Mouse (Mus musculus): ENCODE data around the gene Rab31. TPM values are rescaled to one million over a fixed set of nuclear protein-coding genes. Genes with fewer than 3 reads are reported as not detected.
A peak's percentile ranks its signal among the peaks of the same experiment; 100 is the strongest.

The Rab31 gene
- polyA plus RNA-seq, 1 experiment from 2014 or later: 88.8 TPM

GRCm38 (mm10) chr17:65749803-65750202, 22.7 kb downstream of the Rab31 start:
- H3K36me3 ChIP-seq (ENCODE audit: control insufficient read depth, insufficient read depth, low read length): no peaks in the 10 kb centered on the region

GRCm38 (mm10) chr17:65748997-65749396, 23.6 kb downstream of the Rab31 start:
- Histone ChIP-seq H3K4me3 (ENCODE audit: low read depth, low read length) (no peak overlapping the region), H3K9ac (ENCODE audit: low read length) (no peak overlapping the region), H3K27ac (ENCODE audit: low read depth, low read length) (no peak overlapping the region), H3K9me3 (replicated peaks; ENCODE audit: control insufficient read depth, low read length) (peaks cover 4% of the 10 kb centered on the region; the same call in 1 of the 2 replicates), H3K4me1 (ENCODE audit: control insufficient read depth, insufficient read depth, low read length) (no peaks in the 10 kb centered on the region), H3K27me3 (replicated peaks; ENCODE audit: control insufficient read depth, insufficient read depth, low read length) (no peaks in the 10 kb centered on the region), H3K4me2 (ENCODE audit: low read length) (no peak overlapping the region), H3K36me3 (ENCODE audit: control insufficient read depth, insufficient read depth, low read length) (no peaks in the 10 kb centered on the region)
- DNase-seq (ENCODE audit: low spot score) (no peak), ATAC-seq (no peak)
- WGBS: 89% methylated on average over 6 of the region's 6 CpGs

More at GRCm38 (mm10) chr17:65749803-65750202, 22.7 kb downstream of the Rab31 start:
- DNase-seq (ENCODE audit: low spot score) (no peak), ATAC-seq (no peak)
- WGBS: 96% methylated on average over 7 of the region's 7 CpGs
- H3K27me3 ChIP-seq (replicated peaks; ENCODE audit: control insufficient read depth, insufficient read depth, low read length): no peaks in the 10 kb centered on the region
- H3K9ac ChIP-seq (ENCODE audit: low read length): no peak overlapping the region
- H3K4me3 ChIP-seq (ENCODE audit: low read depth, low read length): no peak overlapping the region
- no peaks in the 10 kb centered on the region for H3K4me1 ChIP-seq (ENCODE audit: control insufficient read depth, insufficient read depth, low read length)
- peaks cover 4% of the 10 kb centered on the region; the same call in 1 of the 2 replicates for H3K9me3 ChIP-seq (replicated peaks; ENCODE audit: control insufficient read depth, low read length)
- H3K4me2 ChIP-seq (ENCODE audit: low read length): no peak overlapping the region
- no peak overlapping the region for H3K27ac ChIP-seq (ENCODE audit: low read depth, low read length)

- ATAC-seq: no peak
- H3K4me2 ChIP-seq (ENCODE audit: low read length): no peak overlapping the region
- H3K27ac ChIP-seq (ENCODE audit: low read depth, low read length): no peak overlapping the region
- DNase-seq (ENCODE audit: low spot score): no peak
- H3K4me3 ChIP-seq (ENCODE audit: low read depth, low read length): no peak overlapping the region
- peaks cover 16% of the 10 kb centered on the region for H3K4me1 ChIP-seq (ENCODE audit: control insufficient read depth, insufficient read depth, low read length)
- H3K27me3 ChIP-seq (replicated peaks; ENCODE audit: control insufficient read depth, insufficient read depth, low read length): no peaks in the 10 kb centered on the region
- H3K36me3 ChIP-seq (ENCODE audit: control insufficient read depth, insufficient read depth, low read length): no peaks in the 10 kb centered on the region
- WGBS: 63% methylated on average over 6 of the region's 6 CpGs
- H3K9me3 ChIP-seq (replicated peaks; ENCODE audit: control insufficient read depth, low read length): 0 out of 2 replicates have a peak, but pooled peaks cover 4% of the 10 kb centered on the region
- H3K9ac ChIP-seq (ENCODE audit: low read length): no peak overlapping the region
Measured at GRCm38 (mm10) chr17:65746314-65746713, 26.2 kb downstream of the Rab31 start.

GRCm38 (mm10) chr17:65743664-65744330, 28.8 kb downstream of the Rab31 start:
- Histone ChIP-seq H3K36me3 (ENCODE audit: control insufficient read depth, insufficient read depth, low read length) (no peaks in the 10 kb centered on the region), H3K9me3 (replicated peaks; ENCODE audit: control insufficient read depth, low read length) (no peaks in the 10 kb centered on the region), H3K9ac (ENCODE audit: low read length) (no peak overlapping the region), H3K27me3 (replicated peaks; ENCODE audit: control insufficient read depth, insufficient read depth, low read length) (no peaks in the 10 kb centered on the region), H3K4me1 (ENCODE audit: control insufficient read depth, insufficient read depth, low read length) (peaks cover 16% of the 10 kb centered on the region), H3K27ac (ENCODE audit: low read depth, low read length) (no peak overlapping the region), H3K4me2 (ENCODE audit: low read length) (no peak overlapping the region), H3K4me3 (ENCODE audit: low read depth, low read length) (no peak overlapping the region)
- WGBS: 73% methylated on average over 11 of the region's 11 CpGs
- no peak for DNase-seq (ENCODE audit: low spot score)
- no peak for ATAC-seq

GRCm38 (mm10) chr17:65742969-65743368, 29.6 kb downstream of the Rab31 start:
- H3K4me1 ChIP-seq (ENCODE audit: control insufficient read depth, insufficient read depth, low read length): peaks cover 16% of the 10 kb centered on the region
- DNase-seq (ENCODE audit: low spot score) (no peak), ATAC-seq (peak; percentile 3; the same call in 1 of the 2 replicates)
- H3K9me3 ChIP-seq (replicated peaks; ENCODE audit: control insufficient read depth, low read length): no peaks in the 10 kb centered on the region
- H3K27me3 ChIP-seq (replicated peaks; ENCODE audit: control insufficient read depth, insufficient read depth, low read length): no peaks in the 10 kb centered on the region
- H3K9ac ChIP-seq (ENCODE audit: low read length): no peak overlapping the region
- H3K36me3 ChIP-seq (ENCODE audit: control insufficient read depth, insufficient read depth, low read length): no peaks in the 10 kb centered on the region
- H3K4me2 ChIP-seq (ENCODE audit: low read length): no peak overlapping the region
- H3K4me3 ChIP-seq (ENCODE audit: low read depth, low read length): no peak overlapping the region
- H3K27ac ChIP-seq (ENCODE audit: low read depth, low read length): no peak overlapping the region; the same call in 1 of the 2 replicates
- 27% methylated on average over 4 of the region's 4 CpGs for WGBS

- Histone ChIP-seq H3K27ac (ENCODE audit: low read depth, low read length) (peak overlapping the region; percentile 59), H3K9ac (ENCODE audit: low read length) (no peak overlapping the region), H3K36me3 (ENCODE audit: control insufficient read depth, insufficient read depth, low read length) (no peaks in the 10 kb centered on the region), H3K4me1 (ENCODE audit: control insufficient read depth, insufficient read depth, low read length) (peaks cover 16% of the 10 kb centered on the region), H3K27me3 (replicated peaks; ENCODE audit: control insufficient read depth, insufficient read depth, low read length) (no peaks in the 10 kb centered on the region), H3K4me3 (ENCODE audit: low read depth, low read length) (no peak overlapping the region), H3K4me2 (ENCODE audit: low read length) (no peak overlapping the region), H3K9me3 (replicated peaks; ENCODE audit: control insufficient read depth, low read length) (no peaks in the 10 kb centered on the region)
- 14% methylated on average over 10 of the region's 10 CpGs for WGBS
- DNase-seq (ENCODE audit: low spot score): peak; percentile 86
- ATAC-seq: peak; percentile 88
Measured at GRCm38 (mm10) chr17:65742245-65742905, 30.2 kb downstream of the Rab31 start.

GRCm38 (mm10) chr17:65741565-65741964, 31.0 kb downstream of the Rab31 start:
- WGBS: 85% methylated on average over 4 of the region's 4 CpGs
- DNase-seq (ENCODE audit: low spot score) (peak; percentile 54), ATAC-seq (no peak)
- Histone ChIP-seq H3K4me2 (ENCODE audit: low read length) (no peak overlapping the region), H3K27me3 (replicated peaks; ENCODE audit: control insufficient read depth, insufficient read depth, low read length) (no peaks in the 10 kb centered on the region), H3K27ac (ENCODE audit: low read depth, low read length) (peak overlapping the region; percentile 59; the same call in 1 of the 2 replicates), H3K9ac (ENCODE audit: low read length) (no peak overlapping the region), H3K36me3 (ENCODE audit: control insufficient read depth, insufficient read depth, low read length) (no peaks in the 10 kb centered on the region), H3K4me1 (ENCODE audit: control insufficient read depth, insufficient read depth, low read length) (peaks cover 16% of the 10 kb centered on the region), H3K4me3 (ENCODE audit: low read depth, low read length) (no peak overlapping the region), H3K9me3 (replicated peaks; ENCODE audit: control insufficient read depth, low read length) (no peaks in the 10 kb centered on the region)

GRCm38 (mm10) chr17:65739874-65740725, 32.5 kb downstream of the Rab31 start:
- Histone ChIP-seq H3K4me1 (ENCODE audit: control insufficient read depth, insufficient read depth, low read length) (peaks cover 16% of the 10 kb centered on the region), H3K27me3 (replicated peaks; ENCODE audit: control insufficient read depth, insufficient read depth, low read length) (no peaks in the 10 kb centered on the region), H3K27ac (ENCODE audit: low read depth, low read length) (no peak overlapping the region), H3K4me2 (ENCODE audit: low read length) (no peak overlapping the region), H3K36me3 (ENCODE audit: control insufficient read depth, insufficient read depth, low read length) (no peaks in the 10 kb centered on the region), H3K4me3 (ENCODE audit: low read depth, low read length) (no peak overlapping the region), H3K9ac (ENCODE audit: low read length) (no peak overlapping the region), H3K9me3 (replicated peaks; ENCODE audit: control insufficient read depth, low read length) (no peaks in the 10 kb centered on the region)
- no peak for ATAC-seq
- DNase-seq (ENCODE audit: low spot score): no peak
- WGBS: 92% methylated on average over 15 of the region's 15 CpGs
